Mouse (Mus musculus) left cerebral cortex, adult 2 months (tissue): Measurements from ENCODE around the gene Heatr5b. TPM values are rescaled to one million over a fixed set of nuclear protein-coding genes. Genes with fewer than 3 reads are reported as not detected.

Experiments used
- DNase-seq, 2 experiments: peaks; one replicate each; pipeline ENCODE4 v3.0.0; 2021 to 2022; ENCODE audit warnings: low spot score in 2 of 2, mixed read lengths in 1 of 2; ENCODE audit errors: extremely low spot score in 1 of 2
- H3K27ac ChIP-seq: fragments of 200-600 bp; 2 replicates; pipeline ENCODE4 v1.8.1; 2022
- H3K4me3 ChIP-seq: fragments of 200-600 bp; 2 replicates; pipeline ENCODE4 v1.8.1; 2022
- CTCF ChIP-seq: fragments of 200-600 bp; IDR thresholded peaks from 2 replicates; pipeline ENCODE4 v1.8.1; 2022; ENCODE audit warnings: antibody characterized with exemption, mild to moderate bottlenecking, moderate library complexity
- intact Hi-C: fragments of 180-260 bp; cut with DNase I; formaldehyde crosslinking; loops from one replicate; pipeline ENCODE4 v1.15.1; 2025
- total RNA-seq, 2 experiments: library from RNA; stranded (reverse); gene quantifications; 2 replicates each; pipeline ENCODE4 v1.2.3; 2021

Heatr5b gene
- total RNA-seq, 2 experiments from 2014 or later, result 56.7 to 59.8 TPM

GRCm38 (mm10) chr17:78752938-78753655, 82.1 kb downstream of the Heatr5b start:
- no peak for TF ChIP-seq CTCF
- intact Hi-C loops, result no loop called here
- no peak for DNase-seq
- H3K4me3 ChIP-seq, result no peak overlapping the region
- H3K27ac ChIP-seq, result no peak overlapping the region

DNA sequence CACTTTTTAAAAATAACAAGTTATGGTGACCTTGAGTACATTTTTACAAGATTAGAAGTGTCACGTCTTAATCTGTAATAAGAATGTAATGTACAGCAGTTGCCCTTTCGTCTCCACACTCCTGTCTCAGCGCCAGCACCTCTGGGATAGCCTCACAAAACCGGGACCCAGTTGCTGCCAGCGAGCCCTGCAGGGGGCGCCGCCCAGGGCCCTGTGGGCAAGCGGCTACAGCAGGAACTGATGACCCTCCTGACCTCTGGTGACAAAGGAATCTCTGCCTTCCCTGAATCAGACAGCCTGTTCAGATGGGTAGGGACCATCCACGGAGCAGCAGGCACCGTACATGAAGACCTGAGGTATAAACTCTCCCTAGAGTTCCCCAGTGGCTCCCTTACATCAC, 83.1 kb downstream of the Heatr5b start:
- Histone ChIP-seq H3K4me3 (no peak overlapping the region), H3K27ac (no peak overlapping the region)
- no peak for DNase-seq
- intact Hi-C loops, result no loop called here
- no peak; the same call in 1 of the 2 replicates for TF ChIP-seq CTCF

DNA sequence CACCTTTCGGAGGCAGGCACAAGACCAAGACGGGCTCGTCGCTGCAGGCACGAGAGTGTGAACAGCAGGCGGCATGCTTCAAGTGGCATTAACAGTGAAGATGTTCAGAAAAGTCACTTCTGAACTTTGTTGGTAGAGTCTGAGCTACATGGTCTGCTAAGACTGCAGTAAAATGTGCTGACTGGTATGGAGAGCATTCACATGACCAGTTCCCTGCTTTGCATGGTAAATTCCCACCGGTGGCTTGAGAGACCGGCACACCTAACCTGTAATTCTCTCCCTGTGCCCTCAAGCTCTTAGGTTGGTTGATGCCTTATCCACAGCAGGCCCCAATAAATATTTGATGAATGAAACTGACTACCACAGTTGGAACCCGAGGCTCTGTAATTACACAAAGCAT, 86.7 kb downstream of the Heatr5b start:
- H3K4me3 ChIP-seq, result no peak overlapping the region
- intact Hi-C loops, result no loop called here
- no peak overlapping the region for H3K27ac ChIP-seq
- no peak for TF ChIP-seq CTCF
- DNase-seq, result no peak

DNA sequence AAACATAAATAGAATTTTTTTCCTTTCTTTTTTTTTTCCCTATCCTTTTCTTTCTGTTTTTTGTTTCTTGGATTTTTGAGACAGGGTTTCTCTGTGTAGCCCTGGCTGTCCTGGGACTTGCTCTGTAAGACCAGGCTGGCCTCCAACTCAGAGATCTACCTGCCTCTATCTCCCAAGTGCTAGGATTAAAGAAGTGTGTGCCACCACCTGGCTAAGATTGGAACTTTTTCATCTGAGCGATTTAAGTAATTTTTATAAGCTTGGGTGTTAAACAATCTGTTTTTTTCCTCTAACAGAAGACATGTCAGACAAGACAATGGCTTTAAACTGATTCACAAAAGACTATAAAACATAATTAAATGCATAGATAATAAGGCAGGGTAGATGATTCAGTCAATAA, 96.7 kb downstream of the Heatr5b start:
- intact Hi-C loops, result no loop called here
- TF ChIP-seq CTCF, result peak; percentile 34
- DNase-seq, result no peak
- no peak overlapping the region for H3K4me3 ChIP-seq
- H3K27ac ChIP-seq, result no peak overlapping the region

DNA sequence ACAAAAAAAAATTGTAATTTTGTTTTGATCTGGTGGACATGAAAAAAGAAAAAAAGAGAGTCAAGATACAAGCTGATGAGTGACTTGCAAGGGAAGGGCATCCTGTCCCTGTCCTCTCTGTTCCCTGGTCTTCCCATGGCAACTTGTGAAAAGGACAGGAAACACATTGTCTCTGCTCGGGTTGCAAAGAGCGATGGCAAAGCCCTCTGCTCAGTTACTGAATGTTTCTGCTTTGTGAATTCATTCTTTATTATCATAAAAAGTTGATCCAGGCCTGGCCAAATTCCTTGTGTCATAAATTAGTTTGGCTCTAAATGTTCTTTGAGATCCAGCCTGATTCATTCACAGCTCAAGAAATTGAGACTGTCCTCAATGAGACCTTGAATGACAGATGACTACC, 97.4 kb downstream of the Heatr5b start:
- intact Hi-C loops, result loop anchor here (2.0 kb wide), 1 partner anchor 61 kb away; no protein-coding TSS in a partner anchor
- no peak for DNase-seq
- TF ChIP-seq CTCF, result no peak
- no peak overlapping the region for H3K4me3 ChIP-seq
- no peak overlapping the region for H3K27ac ChIP-seq

DNA sequence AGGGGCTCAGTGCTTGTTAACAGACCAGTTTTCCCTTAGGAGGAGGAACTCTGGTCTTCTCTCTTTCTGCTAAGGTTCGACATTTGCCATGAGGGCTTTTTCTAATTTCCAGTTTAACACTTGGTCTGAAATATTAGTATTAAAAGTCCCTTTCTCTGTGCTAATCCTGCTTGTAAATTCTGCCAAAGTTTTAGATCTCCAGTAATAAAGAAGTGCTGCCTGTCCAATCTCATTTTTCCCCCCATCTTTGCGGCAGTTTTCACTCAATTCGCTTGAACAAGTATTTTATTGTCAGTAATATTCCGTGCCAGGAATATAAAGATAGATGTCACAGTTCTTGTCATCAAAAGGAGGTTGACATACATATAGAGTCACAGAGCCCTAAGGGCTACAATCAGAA, 98.1 kb downstream of the Heatr5b start, which contains the start of gene Strn:
Gene Strn (minus strand): TSS at position 101 of the 400 bp plus-strand sequence.
- peak within 1 kb of the TSS; percentile 77 for H3K4me3 ChIP-seq
- no peak for TF ChIP-seq CTCF
- peak within 1 kb of the TSS; percentile 97 for H3K27ac ChIP-seq
- intact Hi-C loops, result loop anchor here (2.0 kb wide), 1 partner anchor 60 kb away; no protein-coding TSS in a partner anchor
- no peak for DNase-seq

- H3K27ac ChIP-seq, result peak overlapping the region; percentile 97
- TF ChIP-seq CTCF, result no peak
- peak; percentile 99 for DNase-seq
- peak overlapping the region; percentile 77 for H3K4me3 ChIP-seq
- intact Hi-C loops, result loop anchor here (2.0 kb wide), 1 partner anchor 60 kb away; no protein-coding TSS in a partner anchor
Measured at GRCm38 (mm10) chr17:78736473-78736988, 98.6 kb downstream of the Heatr5b start.

- TF ChIP-seq CTCF, result no peak
- H3K4me3 ChIP-seq, result peak overlapping the region; percentile 77
- H3K27ac ChIP-seq, result peak overlapping the region; percentile 97
- intact Hi-C loops, result loop anchor here (2.0 kb wide), 1 partner anchor 59 kb away; no protein-coding TSS in a partner anchor
- no peak for DNase-seq
Measured at GRCm38 (mm10) chr17:78735731-78736472, 99.3 kb downstream of the Heatr5b start.

DNA sequence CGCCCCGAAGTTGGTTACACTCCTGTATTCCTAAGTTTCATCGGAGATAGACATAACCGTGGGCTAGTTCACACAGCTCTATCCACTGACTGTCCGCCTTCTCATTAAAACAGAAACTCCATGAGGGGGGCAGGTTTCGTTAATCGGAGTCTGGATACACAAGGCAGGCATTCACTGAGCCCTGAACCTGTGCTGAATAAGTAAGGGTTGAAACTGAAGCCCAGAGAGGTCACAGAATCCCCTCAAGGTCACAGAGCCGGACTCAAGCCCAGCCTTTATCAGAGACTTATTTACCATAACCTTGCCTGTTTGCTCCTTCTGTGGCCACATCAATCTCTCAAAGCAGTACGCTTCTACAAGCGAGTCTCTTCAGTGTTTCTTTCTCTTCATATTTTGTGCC, 100.4 kb downstream of the Heatr5b start:
- intact Hi-C loops, result no loop called here
- no peak for DNase-seq
- no peak for TF ChIP-seq CTCF
- Histone ChIP-seq H3K27ac (no peak overlapping the region; the same call in 1 of the 2 replicates), H3K4me3 (peak overlapping the region; percentile 77)

- Histone ChIP-seq H3K4me3 (no peak overlapping the region), H3K27ac (no peak overlapping the region)
- intact Hi-C loops, result no loop called here
- no peak for DNase-seq
- TF ChIP-seq CTCF, result no peak
Measured at GRCm38 (mm10) chr17:78732056-78732455, 103.1 kb downstream of the Heatr5b start.

DNA sequence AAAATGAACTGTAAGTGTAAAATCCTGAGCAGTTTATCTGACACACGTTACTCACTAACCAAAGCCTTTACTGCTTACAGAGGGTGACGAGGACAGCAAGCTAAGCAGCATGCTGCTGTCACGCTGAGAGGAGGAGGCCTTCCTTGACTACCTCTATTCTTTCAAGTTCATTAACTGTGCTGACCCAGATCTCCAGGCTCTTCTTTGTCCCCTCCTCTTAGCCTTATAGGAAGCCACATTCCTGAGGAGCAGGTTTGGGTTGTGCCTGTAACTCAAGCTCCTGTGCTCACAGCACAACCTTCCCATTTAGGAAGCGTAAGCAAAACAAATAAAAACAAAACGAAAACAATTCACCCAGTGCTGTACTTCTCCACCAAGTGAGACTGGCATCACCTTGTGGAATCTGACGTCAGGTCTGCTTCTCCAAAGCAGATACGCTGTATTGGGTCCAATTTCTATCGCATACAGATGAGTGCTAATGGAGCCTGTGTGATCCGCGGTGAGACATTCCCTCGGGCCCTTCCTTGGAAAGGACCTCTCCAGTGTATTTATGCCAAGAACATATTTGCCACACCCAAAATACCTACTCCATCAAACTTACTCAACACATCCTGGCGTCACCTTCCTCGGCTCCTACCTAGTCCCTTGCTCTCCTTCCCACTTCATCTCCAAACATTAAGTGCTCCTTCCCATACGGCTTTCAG, 108.3 kb downstream of the Heatr5b start:
- Histone ChIP-seq H3K27ac (no peak overlapping the region), H3K4me3 (no peak overlapping the region)
- intact Hi-C loops, result no loop called here
- no peak for DNase-seq
- TF ChIP-seq CTCF, result no peak
